Mouse (Mus musculus): Measurements from ENCODE around the gene Papln.

DNA sequence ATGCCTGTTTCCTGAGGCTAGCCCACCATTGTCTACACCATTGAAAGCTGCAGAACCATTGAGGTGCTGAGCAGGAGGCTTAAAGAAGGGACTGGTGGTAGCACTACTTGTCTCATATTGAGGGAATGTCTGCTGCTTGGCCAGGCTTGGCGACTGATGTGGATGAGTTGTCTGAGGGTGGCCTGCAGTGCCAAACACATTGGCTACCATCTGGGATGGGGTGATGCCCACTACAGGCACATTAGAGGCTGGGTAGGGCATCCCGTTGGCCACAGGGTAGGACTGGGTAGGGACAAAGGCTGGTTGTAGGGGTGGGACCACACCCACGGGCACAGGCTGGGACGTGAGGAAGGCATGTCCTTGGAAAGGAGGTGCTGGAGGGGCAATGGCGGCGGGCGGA lies 32.2 kb downstream of the Papln start:
- no peak for TF ChIP-seq MAFK (IDR thresholded peaks at IDR 0.05; ENCODE audit: insufficient read depth, low read depth, low read length)
- no peak for TF ChIP-seq HCFC1 (IDR thresholded peaks at IDR 0.05; ENCODE audit: borderline replicate concordance, insufficient read depth, low read length)

Data from ES-E14 (cell line).